Mouse (Mus musculus) stomach, embryonic 15.5 days (tissue): ENCODE measurements at regions not wholly inside any gene's neighbourhood (a gene's known extent, or its start where the extent isn't known, plus 50 kb on each side); places are given as distances from the start of the nearest gene placed in this dataset.
A peak's percentile ranks its signal among the peaks of the same experiment; 100 is the strongest.
"Not testable (repeated sequence)": the region's sequence is repeated elsewhere in the genome, so short reads cannot be mapped to it uniquely, and the experiment has no call there.

Experiments used
- ATAC-seq: fragments of 200-750 bp; cut with Nextera tagmentation; 2 replicates; pipeline ENCODE4 v1.8.0; 2017; ENCODE audit warnings: low read depth, moderate number of reproducible peaks, moderate TSS enrichment; ENCODE audit not compliant: insufficient read depth, low FRiP score
- H3K27ac ChIP-seq: fragments of 300-500 bp; sonication (generic); 2 replicates; pipeline ENCODE4 v1.5.1; 2015; ENCODE audit warnings: mild to moderate bottlenecking, inconsistent platforms
- H3K27me3 ChIP-seq: fragments of 300-500 bp; sonication (generic); replicated peaks from 2 replicates; pipeline ENCODE4 v1.6.1; 2015; ENCODE audit warnings: inconsistent platforms
- H3K36me3 ChIP-seq: fragments of 300-500 bp; sonication (generic); 2 replicates; pipeline ENCODE4 v1.6.1; 2015; ENCODE audit warnings: inconsistent platforms
- H3K4me1 ChIP-seq: fragments of 300-500 bp; sonication (generic); 2 replicates; pipeline ENCODE4 v1.6.1; 2015; ENCODE audit warnings: inconsistent platforms
- H3K4me2 ChIP-seq: fragments of 300-500 bp; sonication (generic); 2 replicates; pipeline ENCODE4 v1.6.1; 2015; ENCODE audit warnings: mild to moderate bottlenecking, inconsistent platforms
- H3K4me3 ChIP-seq: fragments of 300-500 bp; sonication (generic); replicated peaks from 2 replicates; pipeline ENCODE4 v1.5.1; 2015; ENCODE audit warnings: inconsistent platforms
- H3K9ac ChIP-seq: fragments of 300-500 bp; sonication (generic); 2 replicates; pipeline ENCODE4 v1.6.1; 2015; ENCODE audit warnings: inconsistent platforms
- H3K9me3 ChIP-seq: fragments of 300-500 bp; sonication (generic); 2 replicates; pipeline ENCODE4 v1.6.1; 2016; ENCODE audit warnings: inconsistent platforms
- WGBS: fragments of 180-500 bp; shearing (Covaris S2); methylation state at CpG from one replicate; pipeline ENCODE4 v1.1.7; 2015; 5-methylcytosine and 5-hydroxymethylcytosine counted together

- H3K9ac ChIP-seq = no peak overlapping the region
- H3K4me2 ChIP-seq = no peak overlapping the region
- H3K4me3 ChIP-seq = no peak overlapping the region
- no peaks in the 10 kb centered on the region for H3K4me1 ChIP-seq
- no peak overlapping the region for H3K27ac ChIP-seq
- no peaks in the 10 kb centered on the region for H3K9me3 ChIP-seq
- ATAC-seq = no peak
- H3K36me3 ChIP-seq = no peaks in the 10 kb centered on the region
- WGBS = 73% methylated on average over 7 of the region's 7 CpGs
- H3K27me3 ChIP-seq = no peaks in the 10 kb centered on the region
Observed at GRCm38 (mm10) chr4:6600766-6601367, 1638.0 kb downstream of the Car8 start.

- no peak for ATAC-seq
Observed at GRCm38 (mm10) chr4:6596321-6596720, 1642.5 kb downstream of the Car8 start.

GRCm38 (mm10) chr4:6592890-6593289 is 1646.0 kb downstream of the Car8 start:
- H3K9me3 ChIP-seq, H3K27ac ChIP-seq, H3K27me3 ChIP-seq, H3K4me1 ChIP-seq, H3K36me3 ChIP-seq, ATAC-seq, H3K9ac ChIP-seq, H3K4me3 ChIP-seq, H3K4me2 ChIP-seq: not testable (repeated sequence)
- 71% methylated on average over 3 of the region's 3 CpGs for WGBS

More at GRCm38 (mm10) chr4:6596321-6596720, 1642.5 kb downstream of the Car8 start:
- Histone ChIP-seq H3K9me3 (no peaks in the 10 kb centered on the region), H3K4me3 (no peak overlapping the region), H3K27me3 (no peaks in the 10 kb centered on the region), H3K9ac (no peak overlapping the region), H3K4me2 (no peak overlapping the region), H3K27ac (no peak overlapping the region), H3K4me1 (no peaks in the 10 kb centered on the region), H3K36me3 (no peaks in the 10 kb centered on the region)
- WGBS = 79% methylated on average over 1 of the region's 1 CpGs

GRCm38 (mm10) chr4:6561604-6562357 is 1677.1 kb downstream of the Car8 start:
- Histone ChIP-seq H3K27ac (no peak overlapping the region), H3K4me2 (no peak overlapping the region; the same call in 1 of the 2 replicates), H3K27me3 (no peaks in the 10 kb centered on the region), H3K4me1 (no peaks in the 10 kb centered on the region), H3K9ac (no peak overlapping the region), H3K9me3 (no peaks in the 10 kb centered on the region), H3K36me3 (no peaks in the 10 kb centered on the region), H3K4me3 (no peak overlapping the region)
- ATAC-seq = no peak
- WGBS = 37% methylated on average over 11 of the region's 11 CpGs

- 92% methylated on average over 5 of the region's 5 CpGs for WGBS
Observed at GRCm38 (mm10) chr4:6539626-6540025, 1699.2 kb downstream of the Car8 start.

GRCm38 (mm10) chr4:6532441-6532840 is 1706.4 kb downstream of the Car8 start:
- 72% methylated on average over 1 of the region's 1 CpGs for WGBS
- Histone ChIP-seq H3K27me3 (no peaks in the 10 kb centered on the region), H3K36me3 (no peaks in the 10 kb centered on the region), H3K9ac (no peak overlapping the region), H3K9me3 (no peaks in the 10 kb centered on the region), H3K4me3 (no peak overlapping the region), H3K4me2 (no peak overlapping the region), H3K27ac (no peak overlapping the region), H3K4me1 (no peaks in the 10 kb centered on the region)
- no peak for ATAC-seq

More at GRCm38 (mm10) chr4:6539626-6540025, 1699.2 kb downstream of the Car8 start:
- H3K27ac ChIP-seq = no peak overlapping the region
- no peaks in the 10 kb centered on the region for H3K9me3 ChIP-seq
- H3K36me3 ChIP-seq = no peaks in the 10 kb centered on the region
- no peaks in the 10 kb centered on the region for H3K27me3 ChIP-seq
- no peak for ATAC-seq
- H3K4me3 ChIP-seq = no peak overlapping the region
- no peak overlapping the region for H3K4me2 ChIP-seq
- H3K9ac ChIP-seq = no peak overlapping the region
- no peaks in the 10 kb centered on the region for H3K4me1 ChIP-seq

- ATAC-seq = no peak
- no peaks in the 10 kb centered on the region for H3K9me3 ChIP-seq
- H3K9ac ChIP-seq = no peak overlapping the region
- H3K4me2 ChIP-seq = no peak overlapping the region
- H3K36me3 ChIP-seq = no peaks in the 10 kb centered on the region
- 0 out of 2 replicates have a peak, but pooled peaks cover 2% of the 10 kb centered on the region for H3K4me1 ChIP-seq
- no peak overlapping the region for H3K4me3 ChIP-seq
- no peak overlapping the region for H3K27ac ChIP-seq
- H3K27me3 ChIP-seq = no peaks in the 10 kb centered on the region
- WGBS = 67% methylated on average over 1 of the region's 1 CpGs
Observed at GRCm38 (mm10) chr4:6517626-6518025, 1721.2 kb downstream of the Car8 start.

GRCm38 (mm10) chr4:6514823-6515222 is 1721.7 kb upstream of the Impad1 start:
- Histone ChIP-seq H3K9me3 (no peaks in the 10 kb centered on the region), H3K27me3 (no peaks in the 10 kb centered on the region), H3K9ac (no peak overlapping the region), H3K4me2 (no peak overlapping the region), H3K36me3 (no peaks in the 10 kb centered on the region), H3K4me3 (no peak overlapping the region), H3K4me1 (0 out of 2 replicates have a peak, but pooled peaks cover 2% of the 10 kb centered on the region), H3K27ac (no peak overlapping the region)
- ATAC-seq = no peak
- WGBS = 17% methylated on average over 6 of the region's 6 CpGs

GRCm38 (mm10) chr4:6513635-6514034 is 1720.5 kb upstream of the Impad1 start:
- H3K36me3 ChIP-seq = no peaks in the 10 kb centered on the region
- no peak for ATAC-seq
- H3K9me3 ChIP-seq = no peaks in the 10 kb centered on the region
- no peaks in the 10 kb centered on the region for H3K27me3 ChIP-seq
- H3K4me3 ChIP-seq = no peak overlapping the region
- no peak overlapping the region for H3K27ac ChIP-seq
- no peak overlapping the region for H3K9ac ChIP-seq
- no peak overlapping the region for H3K4me2 ChIP-seq
- H3K4me1 ChIP-seq = 0 out of 2 replicates have a peak, but pooled peaks cover 2% of the 10 kb centered on the region
- 73% methylated on average over 3 of the region's 3 CpGs for WGBS

GRCm38 (mm10) chr4:6512749-6513364 is 1719.7 kb upstream of the Impad1 start:
- Histone ChIP-seq H3K36me3 (no peaks in the 10 kb centered on the region), H3K27me3 (no peaks in the 10 kb centered on the region), H3K4me3 (no peak overlapping the region), H3K9me3 (no peaks in the 10 kb centered on the region), H3K4me2 (peak overlapping the region; percentile 38), H3K4me1 (0 out of 2 replicates have a peak, but pooled peaks cover 2% of the 10 kb centered on the region), H3K27ac (no peak overlapping the region), H3K9ac (no peak overlapping the region)
- WGBS = 16% methylated on average over 12 of the region's 12 CpGs
- ATAC-seq = peak; percentile 79; the same call in 1 of the 2 replicates

GRCm38 (mm10) chr4:6508091-6508490 is 1714.9 kb upstream of the Impad1 start:
- H3K4me1 ChIP-seq = 0 out of 2 replicates have a peak, but pooled peaks cover under 1% of the 10 kb centered on the region
- no peak overlapping the region for H3K4me2 ChIP-seq
- 90% methylated on average over 5 of the region's 5 CpGs for WGBS
- H3K9ac ChIP-seq = no peak overlapping the region
- ATAC-seq = no peak
- H3K9me3 ChIP-seq = no peaks in the 10 kb centered on the region
- H3K36me3 ChIP-seq = no peaks in the 10 kb centered on the region
- H3K27ac ChIP-seq = no peak overlapping the region
- no peaks in the 10 kb centered on the region for H3K27me3 ChIP-seq
- H3K4me3 ChIP-seq = no peak overlapping the region
